Mouse (Mus musculus) heart, adult 2 months (tissue): Measurements from ENCODE around the gene Vps54. TPM values are rescaled to one million over a fixed set of nuclear protein-coding genes. Genes with fewer than 3 reads are reported as not detected.

Experiments
- DNase-seq, 2 experiments: peaks; one replicate each; pipeline ENCODE4 v3.0.0; 2021
- H3K27ac ChIP-seq: fragments of 200-600 bp; 2 replicates; pipeline ENCODE4 v1.8.1; 2022
- H3K27me3 ChIP-seq: fragments of 200-500 bp; 2 replicates; pipeline ENCODE4 v1.6.1; 2012; ENCODE audit warnings: mild to moderate bottlenecking, low read length, inconsistent platforms, mixed read lengths; ENCODE audit not compliant: control insufficient read depth, insufficient read depth
- H3K36me3 ChIP-seq: fragments of 200-500 bp; 2 replicates; pipeline ENCODE4 v1.6.1; 2012; ENCODE audit warnings: low read length, inconsistent platforms; ENCODE audit not compliant: control insufficient read depth, insufficient read depth
- H3K4me1 ChIP-seq: fragments of 200-500 bp; 2 replicates; pipeline ENCODE4 v1.6.1; 2011; ENCODE audit warnings: low read length; ENCODE audit not compliant: control insufficient read depth, insufficient read depth
- H3K4me3 ChIP-seq: fragments of 200-600 bp; 2 replicates; pipeline ENCODE4 v1.8.1; 2022
- H3K79me2 ChIP-seq: fragments of 200-500 bp; replicated peaks from 2 replicates; pipeline ENCODE4 v1.6.1; 2012; ENCODE audit warnings: mild to moderate bottlenecking, inconsistent platforms, low read length, moderate library complexity, mixed read lengths; ENCODE audit not compliant: control insufficient read depth, insufficient read depth
- H3K9ac ChIP-seq: fragments of 200-500 bp; 2 replicates; pipeline ENCODE4 v1.6.1; 2012; ENCODE audit warnings: low read depth, mild to moderate bottlenecking, control low read depth, inconsistent platforms, low read length, mixed read lengths
- CTCF ChIP-seq: fragments of 200-600 bp; IDR thresholded peaks from 2 replicates; pipeline ENCODE4 v1.8.1; 2022; ENCODE audit warnings: antibody characterized with exemption, mild to moderate bottlenecking, moderate library complexity
- EP300 ChIP-seq: fragments of 200-500 bp; IDR thresholded peaks from 2 replicates; pipeline ENCODE4 v1.6.1; 2011; ENCODE audit warnings: low read depth, low read length, control low read depth; ENCODE audit not compliant: insufficient read depth
- POLR2A ChIP-seq: fragments of 200-500 bp; IDR thresholded peaks from 2 replicates; pipeline ENCODE4 v1.6.1; 2011; ENCODE audit warnings: mild to moderate bottlenecking, low read depth, low read length, control low read depth; ENCODE audit not compliant: insufficient read depth
- WGBS: fragments of 180-500 bp; shearing (Covaris S2); methylation state at CpG from one replicate; pipeline ENCODE4 v1.1.7; 2018; 5-methylcytosine and 5-hydroxymethylcytosine counted together
- intact Hi-C: fragments of 180-260 bp; cut with DNase I; formaldehyde crosslinking; loops from one replicate; pipeline ENCODE4 v1.15.1; 2025
- polyA plus RNA-seq: library from polyadenylated mRNA; depleted of rRNA; stranded (reverse); fragments of >200 nt; gene quantifications from 2 replicates; pipeline ENCODE4 v1.2.3, GENCODE M21; 2012
- total RNA-seq, 2 experiments: library from RNA; stranded (reverse); gene quantifications; 2 replicates each; pipeline ENCODE4 v1.2.3; 2021

Gene Vps54
- total and polyA plus RNA-seq, 3 experiments, result 7.9 to 18.8 (median 17.8) TPM

DNA sequence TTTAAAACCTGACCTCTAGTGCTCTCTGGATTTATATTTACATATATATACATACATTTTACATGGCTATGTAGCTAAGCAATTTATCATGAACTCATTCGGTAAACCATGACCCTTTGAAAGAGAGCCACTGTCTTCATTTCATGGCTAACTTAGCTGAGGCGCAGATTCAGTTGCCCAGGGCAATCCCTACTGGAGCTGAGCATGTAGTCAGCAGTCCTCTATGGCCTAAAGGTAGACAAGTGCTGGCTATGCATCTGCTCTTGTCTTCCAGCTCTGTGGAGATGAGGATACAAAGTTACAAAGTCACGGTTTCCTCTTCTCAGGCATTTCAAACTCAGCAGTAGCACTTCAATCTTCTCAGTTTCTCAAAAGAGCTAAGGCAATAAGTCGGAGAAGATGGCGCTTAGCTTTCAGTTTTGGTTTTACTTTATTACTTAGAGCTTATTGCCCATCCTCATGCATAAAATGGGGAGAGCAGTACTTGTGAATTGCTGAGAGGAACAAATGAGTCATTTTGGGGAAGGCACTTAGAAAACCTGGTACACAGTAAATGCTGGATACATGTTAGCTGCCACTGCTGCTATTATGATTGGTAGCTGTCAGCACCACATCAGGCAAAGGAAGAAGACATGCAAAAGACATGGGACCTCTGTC, 93.7 kb downstream of the Vps54 start:
- TF ChIP-seq EP300 (no peak), CTCF (no peak), POLR2A (no peak)
- Histone ChIP-seq H3K36me3 (peaks cover 8% of the 10 kb centered on the region), H3K27me3 (no peaks in the 10 kb centered on the region), H3K27ac (no peak overlapping the region), H3K9ac (no peak overlapping the region), H3K4me1 (no peaks in the 10 kb centered on the region), H3K79me2 (no peaks in the 10 kb centered on the region), H3K4me3 (no peak overlapping the region)
- no peak for DNase-seq
- intact Hi-C loops, result no loop called here
- 92% methylated on average over 5 of the region's 5 CpGs for WGBS

DNA sequence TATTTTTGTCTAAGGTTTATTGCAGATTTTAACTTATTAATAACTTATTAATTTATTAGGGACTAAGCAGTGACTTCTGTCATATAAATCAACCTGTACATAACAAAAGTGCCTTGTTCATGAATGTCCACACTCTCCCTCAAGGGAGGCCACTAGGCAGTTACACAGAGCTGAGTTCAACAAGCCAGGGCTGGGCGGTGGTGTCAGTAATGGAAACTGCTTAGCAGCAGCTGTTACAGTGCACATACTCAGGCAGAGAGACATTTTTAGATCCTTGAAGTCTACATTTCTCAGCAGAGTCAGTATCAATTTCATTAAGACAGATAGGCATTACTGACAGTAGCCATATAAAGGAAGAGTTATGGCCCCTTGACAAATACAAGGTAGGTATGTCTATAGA, 98.8 kb downstream of the Vps54 start:
- WGBS, result 83% methylated on average over 1 of the region's 1 CpGs
- Histone ChIP-seq H3K4me1 (no peaks in the 10 kb centered on the region; the same call in 1 of the 2 replicates), H3K27me3 (no peaks in the 10 kb centered on the region), H3K36me3 (peaks cover 9% of the 10 kb centered on the region), H3K9ac (no peak overlapping the region), H3K4me3 (no peak overlapping the region), H3K79me2 (no peaks in the 10 kb centered on the region), H3K27ac (no peak overlapping the region)
- intact Hi-C loops, result no loop called here
- TF ChIP-seq POLR2A, result no peak
- TF ChIP-seq EP300, result no peak
- no peak for TF ChIP-seq CTCF
- no peak for DNase-seq

DNA sequence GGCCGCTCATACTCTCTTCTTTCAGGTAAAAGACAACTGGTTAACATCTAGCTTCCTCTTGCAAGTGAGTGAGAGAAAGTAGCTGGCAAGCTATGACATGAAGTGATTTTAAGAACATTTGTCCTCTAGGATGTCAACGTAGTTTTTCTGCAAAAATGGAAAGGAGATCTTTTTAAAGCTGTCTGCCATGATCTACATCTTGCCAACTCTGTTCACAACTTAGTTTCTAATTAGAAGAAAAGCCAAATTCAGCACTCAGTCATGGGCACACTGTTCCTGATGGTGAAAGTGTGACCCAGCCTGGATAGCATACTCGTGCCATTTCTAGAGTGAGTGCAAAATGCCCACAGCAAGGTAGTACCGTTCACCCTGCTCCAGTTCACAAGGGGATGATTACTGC, 100.0 kb downstream of the Vps54 start:
- DNase-seq, result no peak
- no peak overlapping the region for H3K27ac ChIP-seq
- intact Hi-C loops, result no loop called here
- no peak overlapping the region for H3K9ac ChIP-seq
- TF ChIP-seq EP300 (no peak), POLR2A (no peak), CTCF (no peak)
- WGBS, result 87% methylated on average over 4 of the region's 4 CpGs
- no peaks in the 10 kb centered on the region; the same call in 1 of the 2 replicates for H3K4me1 ChIP-seq
- no peaks in the 10 kb centered on the region for H3K27me3 ChIP-seq
- no peak overlapping the region for H3K4me3 ChIP-seq
- peaks cover 1% of the 10 kb centered on the region; the same call in 1 of the 2 replicates for H3K79me2 ChIP-seq
- peaks cover 7% of the 10 kb centered on the region for H3K36me3 ChIP-seq

DNA sequence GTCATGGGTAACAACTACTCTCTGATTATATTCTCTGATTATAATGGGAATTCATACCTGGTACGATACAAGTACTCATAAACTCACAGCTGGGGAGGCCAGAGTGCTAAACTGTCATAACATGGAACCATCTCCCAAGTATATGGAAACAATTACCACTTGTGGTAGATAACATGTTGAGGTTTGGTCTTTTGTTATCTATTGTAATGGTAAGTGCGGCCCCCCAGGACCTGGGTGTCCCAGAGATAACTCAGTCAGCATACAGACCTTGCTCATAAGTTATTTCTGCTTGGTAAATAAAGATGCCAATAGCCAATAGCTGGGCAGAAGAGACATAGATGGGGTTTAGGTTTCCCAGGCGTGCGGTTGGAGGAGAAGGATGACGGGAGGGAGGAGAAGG, 104.4 kb downstream of the Vps54 start:
- peaks cover 4% of the 10 kb centered on the region for H3K36me3 ChIP-seq
- H3K79me2 ChIP-seq, result peaks cover 1% of the 10 kb centered on the region; the same call in 1 of the 2 replicates
- no peak overlapping the region for H3K27ac ChIP-seq
- no peak for DNase-seq
- no peaks in the 10 kb centered on the region; the same call in 1 of the 2 replicates for H3K4me1 ChIP-seq
- no peak for TF ChIP-seq EP300
- intact Hi-C loops, result no loop called here
- no peaks in the 10 kb centered on the region for H3K27me3 ChIP-seq
- no peak overlapping the region for H3K9ac ChIP-seq
- 95% methylated on average over 5 of the region's 5 CpGs for WGBS
- H3K4me3 ChIP-seq, result no peak overlapping the region

DNA sequence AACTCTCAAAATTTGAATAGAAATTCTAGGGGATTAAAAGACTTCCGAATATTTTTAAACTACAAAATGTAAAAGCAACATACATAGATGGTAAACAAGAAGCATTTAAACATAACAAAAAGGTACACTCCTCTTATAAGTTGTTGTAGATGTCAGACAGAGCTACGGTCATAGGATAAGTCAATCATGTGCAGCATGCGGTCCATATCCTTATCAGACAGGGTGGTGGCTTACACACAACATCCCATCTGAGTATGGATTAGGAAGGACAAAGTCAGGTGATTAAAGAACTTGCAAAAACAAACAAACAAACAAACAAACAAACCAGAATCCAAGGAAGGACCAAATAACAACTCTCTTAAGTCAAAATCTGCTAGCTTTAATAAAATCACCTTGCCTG, 106.9 kb downstream of the Vps54 start:
- H3K4me1 ChIP-seq, result no peaks in the 10 kb centered on the region
- H3K79me2 ChIP-seq, result peaks cover 1% of the 10 kb centered on the region; the same call in 1 of the 2 replicates
- WGBS, result 85% methylated on average over 3 of the region's 3 CpGs
- no peak for DNase-seq
- TF ChIP-seq POLR2A (no peak), EP300 (no peak)
- H3K9ac ChIP-seq, result no peak overlapping the region
- intact Hi-C loops, result no loop called here
- no peak overlapping the region for H3K27ac ChIP-seq
- H3K27me3 ChIP-seq, result no peaks in the 10 kb centered on the region
- H3K4me3 ChIP-seq, result no peak overlapping the region
- peaks cover 8% of the 10 kb centered on the region for H3K36me3 ChIP-seq

DNA sequence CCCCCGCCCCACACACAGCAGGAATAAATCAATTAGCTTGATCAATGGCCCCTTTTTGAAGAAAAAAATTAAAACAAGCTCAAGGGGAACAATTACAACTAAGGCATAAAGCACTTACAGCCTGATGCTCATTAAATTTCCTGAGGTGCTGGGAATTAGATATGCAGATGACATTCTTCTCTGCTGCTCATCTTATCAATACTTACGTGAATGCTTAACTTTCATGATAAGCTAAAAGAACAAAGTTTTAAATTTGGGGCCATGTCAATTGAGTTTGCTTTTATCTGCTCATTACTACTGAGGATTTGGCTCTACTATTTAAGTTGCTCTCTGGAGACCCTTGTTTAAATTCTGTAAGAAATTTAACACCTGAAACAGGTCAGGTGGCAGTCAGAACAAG, 109.8 kb downstream of the Vps54 start:
- Histone ChIP-seq H3K36me3 (peaks cover 8% of the 10 kb centered on the region), H3K79me2 (no peaks in the 10 kb centered on the region), H3K4me1 (no peaks in the 10 kb centered on the region), H3K27me3 (no peaks in the 10 kb centered on the region), H3K27ac (no peak overlapping the region), H3K4me3 (no peak overlapping the region), H3K9ac (no peak overlapping the region)
- TF ChIP-seq EP300 (no peak), POLR2A (no peak), CTCF (no peak)
- 95% methylated on average over 2 of the region's 2 CpGs for WGBS
- no peak for DNase-seq
- intact Hi-C loops, result loop anchor here (2.0 kb wide), 1 partner anchor 104 kb away; no protein-coding TSS in a partner anchor
